Mouse (Mus musculus): Measurements from ENCODE around the gene Fyn. TPM values are rescaled to one million over a fixed set of nuclear protein-coding genes. Genes with fewer than 3 reads are reported as not detected.

The Fyn gene
- polyA plus RNA-seq, 1 experiment, result 35.5 TPM

- no peak for TF ChIP-seq POLR2A (IDR thresholded peaks at IDR 0.05; ENCODE audit: borderline replicate concordance, low read depth, low read length)
- no peak for TF ChIP-seq CTCF (IDR thresholded peaks at IDR 0.05; ENCODE audit: low read depth, low read length)
- H3K4me3 ChIP-seq (ENCODE audit: insufficient read depth, low read length), result no peak overlapping the region
- H3K27ac ChIP-seq (ENCODE audit: insufficient read depth, low read depth, low read length), result no peak overlapping the region
- no peaks in the 10 kb centered on the region for H3K4me1 ChIP-seq (ENCODE audit: control insufficient read depth, insufficient read depth, low read length)
Measured at GRCm38 (mm10) chr10:39547369-39548074, 178.9 kb downstream of the Fyn start.

GRCm38 (mm10) chr10:39550791-39551190, 182.1 kb downstream of the Fyn start:
- no peak overlapping the region for H3K4me3 ChIP-seq (ENCODE audit: insufficient read depth, low read length)
- TF ChIP-seq CTCF (IDR thresholded peaks at IDR 0.05; ENCODE audit: low read depth, low read length), result no peak
- TF ChIP-seq POLR2A (IDR thresholded peaks at IDR 0.05; ENCODE audit: borderline replicate concordance, low read depth, low read length), result no peak
- no peak overlapping the region for H3K27ac ChIP-seq (ENCODE audit: insufficient read depth, low read depth, low read length)
- no peaks in the 10 kb centered on the region for H3K4me1 ChIP-seq (ENCODE audit: control insufficient read depth, insufficient read depth, low read length)

GRCm38 (mm10) chr10:39551637-39552185, 183.1 kb downstream of the Fyn start:
- no peaks in the 10 kb centered on the region for H3K4me1 ChIP-seq (ENCODE audit: control insufficient read depth, insufficient read depth, low read length)
- no peak overlapping the region for H3K27ac ChIP-seq (ENCODE audit: insufficient read depth, low read depth, low read length)
- no peak overlapping the region for H3K4me3 ChIP-seq (ENCODE audit: insufficient read depth, low read length)
- TF ChIP-seq CTCF (IDR thresholded peaks at IDR 0.05; ENCODE audit: low read depth, low read length) (no peak), POLR2A (IDR thresholded peaks at IDR 0.05; ENCODE audit: borderline replicate concordance, low read depth, low read length) (no peak)

GRCm38 (mm10) chr10:39552351-39552814, 183.7 kb downstream of the Fyn start:
- H3K4me1 ChIP-seq (ENCODE audit: control insufficient read depth, insufficient read depth, low read length), result no peaks in the 10 kb centered on the region
- no peak overlapping the region for H3K4me3 ChIP-seq (ENCODE audit: insufficient read depth, low read length)
- H3K27ac ChIP-seq (ENCODE audit: insufficient read depth, low read depth, low read length), result no peak overlapping the region
- no peak for TF ChIP-seq CTCF (IDR thresholded peaks at IDR 0.05; ENCODE audit: low read depth, low read length)
- TF ChIP-seq POLR2A (IDR thresholded peaks at IDR 0.05; ENCODE audit: borderline replicate concordance, low read depth, low read length), result no peak

- Histone ChIP-seq H3K27ac (ENCODE audit: insufficient read depth, low read depth, low read length) (no peak overlapping the region), H3K4me3 (ENCODE audit: insufficient read depth, low read length) (no peak overlapping the region), H3K4me1 (ENCODE audit: control insufficient read depth, insufficient read depth, low read length) (no peaks in the 10 kb centered on the region)
- TF ChIP-seq CTCF (IDR thresholded peaks at IDR 0.05; ENCODE audit: low read depth, low read length) (no peak), POLR2A (IDR thresholded peaks at IDR 0.05; ENCODE audit: borderline replicate concordance, low read depth, low read length) (no peak)
Measured at GRCm38 (mm10) chr10:39552903-39553302, 184.2 kb downstream of the Fyn start.

GRCm38 (mm10) chr10:39555289-39555715, 186.6 kb downstream of the Fyn start:
- Histone ChIP-seq H3K27ac (ENCODE audit: insufficient read depth, low read depth, low read length) (no peak overlapping the region), H3K4me3 (ENCODE audit: insufficient read depth, low read length) (no peak overlapping the region), H3K4me1 (ENCODE audit: control insufficient read depth, insufficient read depth, low read length) (no peaks in the 10 kb centered on the region)
- TF ChIP-seq POLR2A (IDR thresholded peaks at IDR 0.05; ENCODE audit: borderline replicate concordance, low read depth, low read length) (no peak), CTCF (IDR thresholded peaks at IDR 0.05; ENCODE audit: low read depth, low read length) (no peak)

GRCm38 (mm10) chr10:39555740-39556139, 187.1 kb downstream of the Fyn start:
- no peak for TF ChIP-seq CTCF (IDR thresholded peaks at IDR 0.05; ENCODE audit: low read depth, low read length)
- TF ChIP-seq POLR2A (IDR thresholded peaks at IDR 0.05; ENCODE audit: borderline replicate concordance, low read depth, low read length), result no peak
- Histone ChIP-seq H3K4me1 (ENCODE audit: control insufficient read depth, insufficient read depth, low read length) (peaks cover 3% of the 10 kb centered on the region; the same call in 1 of the 2 replicates), H3K27ac (ENCODE audit: insufficient read depth, low read depth, low read length) (no peak overlapping the region)

GRCm38 (mm10) chr10:39557360-39557759, 188.7 kb downstream of the Fyn start:
- TF ChIP-seq CTCF (IDR thresholded peaks at IDR 0.05; ENCODE audit: low read depth, low read length) (no peak), POLR2A (IDR thresholded peaks at IDR 0.05; ENCODE audit: borderline replicate concordance, low read depth, low read length) (no peak)
- H3K4me3 ChIP-seq (ENCODE audit: insufficient read depth, low read length), result no peak overlapping the region
- H3K27ac ChIP-seq (ENCODE audit: insufficient read depth, low read depth, low read length), result no peak overlapping the region
- H3K4me1 ChIP-seq (ENCODE audit: control insufficient read depth, insufficient read depth, low read length), result peaks cover 4% of the 10 kb centered on the region; the same call in 1 of the 2 replicates

More at GRCm38 (mm10) chr10:39555740-39556139, 187.1 kb downstream of the Fyn start:
- H3K4me3 ChIP-seq (ENCODE audit: insufficient read depth, low read length), result no peak overlapping the region

GRCm38 (mm10) chr10:39557851-39558250, 189.2 kb downstream of the Fyn start:
- no peak overlapping the region for H3K27ac ChIP-seq (ENCODE audit: insufficient read depth, low read depth, low read length)
- TF ChIP-seq POLR2A (IDR thresholded peaks at IDR 0.05; ENCODE audit: borderline replicate concordance, low read depth, low read length), result no peak
- no peak for TF ChIP-seq CTCF (IDR thresholded peaks at IDR 0.05; ENCODE audit: low read depth, low read length)
- no peak overlapping the region for H3K4me3 ChIP-seq (ENCODE audit: insufficient read depth, low read length)
- peaks cover 4% of the 10 kb centered on the region; the same call in 1 of the 2 replicates for H3K4me1 ChIP-seq (ENCODE audit: control insufficient read depth, insufficient read depth, low read length)

- TF ChIP-seq CTCF (IDR thresholded peaks at IDR 0.05; ENCODE audit: low read depth, low read length) (no peak), POLR2A (IDR thresholded peaks at IDR 0.05; ENCODE audit: borderline replicate concordance, low read depth, low read length) (no peak)
- peaks cover 4% of the 10 kb centered on the region; the same call in 1 of the 2 replicates for H3K4me1 ChIP-seq (ENCODE audit: control insufficient read depth, insufficient read depth, low read length)
- H3K27ac ChIP-seq (ENCODE audit: insufficient read depth, low read depth, low read length), result no peak overlapping the region
- no peak overlapping the region for H3K4me3 ChIP-seq (ENCODE audit: insufficient read depth, low read length)
Measured at GRCm38 (mm10) chr10:39558492-39559005, 189.9 kb downstream of the Fyn start.

All from bone marrow macrophage, adult 2 months (primary cell).